Mouse (Mus musculus) cerebellum, adult (tissue): Measurements from ENCODE around the gene Prss32.
A peak's percentile ranks its signal among the peaks of the same experiment; 100 is the strongest.

Source experiments
- ATAC-seq: cut with Nextera tagmentation; 2 replicates; pipeline ENCODE4 v1.9.2; 2017; ENCODE audit warnings: mild to moderate bottlenecking, moderate library complexity, mixed read lengths; ENCODE audit not compliant: insufficient number of reproducible peaks, low FRiP score, low TSS enrichment

Prss32 gene

GRCm38 (mm10) chr17:23843812-23844273, at the start of gene Prss32, which contains the start of gene Prss41:
Prss32 (plus strand) TSS chr17:23843855.
Prss41 (minus strand) TSS chr17:23844172.
- ATAC-seq: no peak

DNA sequence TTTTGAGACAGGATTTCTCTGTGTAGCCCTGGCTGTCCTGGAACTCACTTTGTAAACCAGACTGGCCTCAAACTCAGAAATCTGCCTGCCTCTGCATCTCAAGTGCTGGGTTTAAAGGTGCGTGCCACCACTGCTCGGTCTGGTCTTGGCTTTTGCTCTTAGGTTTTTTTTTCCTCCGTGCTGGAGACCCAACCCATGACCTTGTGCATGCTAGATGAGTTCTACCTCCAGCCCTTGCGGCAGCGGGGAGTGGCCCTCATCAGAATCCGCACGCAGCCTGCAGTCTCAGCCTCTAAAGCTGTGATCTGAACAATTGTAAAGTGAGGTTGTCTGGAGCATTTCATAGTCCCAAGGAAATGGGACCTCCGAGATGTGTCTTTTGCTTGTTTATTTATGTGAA, 48.3 kb upstream of the Prss32 start:
- ATAC-seq: no peak

DNA sequence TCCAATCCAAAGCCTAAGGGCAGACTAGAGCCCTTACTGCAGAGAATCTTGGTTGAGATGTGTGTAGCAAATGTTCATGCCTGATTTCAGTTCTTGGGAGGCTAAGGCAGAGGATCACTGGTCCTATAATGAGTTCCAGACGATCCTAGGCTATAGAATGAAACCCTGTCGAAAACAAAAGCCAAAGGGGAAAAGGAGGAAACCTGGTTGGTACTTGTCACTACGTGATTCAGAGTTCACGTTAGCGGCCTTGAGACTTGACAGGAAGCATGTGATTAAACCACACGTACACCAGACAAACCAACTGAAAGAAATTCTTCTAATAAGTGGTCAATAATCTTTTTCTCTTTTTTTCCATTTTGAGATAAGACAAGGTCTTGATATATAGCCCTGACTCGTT, 46.3 kb upstream of the Prss32 start:
- ATAC-seq: no peak

DNA sequence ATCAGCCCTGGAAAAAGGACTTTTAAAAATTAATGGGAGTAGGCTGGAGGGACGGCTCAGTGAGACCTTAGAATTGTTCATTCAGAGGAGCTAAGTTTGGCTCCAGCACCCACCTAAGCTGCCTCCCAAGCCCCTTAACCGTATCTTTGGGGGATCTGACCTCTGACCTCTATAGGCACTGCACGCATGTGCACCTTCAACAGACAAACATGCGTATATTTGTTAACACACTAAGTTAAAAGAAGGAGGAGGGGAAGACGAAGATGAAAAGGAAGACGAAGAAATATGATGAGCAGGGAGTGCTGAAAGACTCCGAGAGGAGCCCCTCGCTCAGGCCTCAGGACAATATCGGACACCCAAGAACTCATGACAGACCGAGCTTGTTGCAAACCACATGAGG, 42.0 kb upstream of the Prss32 start:
- ATAC-seq: no peak

DNA sequence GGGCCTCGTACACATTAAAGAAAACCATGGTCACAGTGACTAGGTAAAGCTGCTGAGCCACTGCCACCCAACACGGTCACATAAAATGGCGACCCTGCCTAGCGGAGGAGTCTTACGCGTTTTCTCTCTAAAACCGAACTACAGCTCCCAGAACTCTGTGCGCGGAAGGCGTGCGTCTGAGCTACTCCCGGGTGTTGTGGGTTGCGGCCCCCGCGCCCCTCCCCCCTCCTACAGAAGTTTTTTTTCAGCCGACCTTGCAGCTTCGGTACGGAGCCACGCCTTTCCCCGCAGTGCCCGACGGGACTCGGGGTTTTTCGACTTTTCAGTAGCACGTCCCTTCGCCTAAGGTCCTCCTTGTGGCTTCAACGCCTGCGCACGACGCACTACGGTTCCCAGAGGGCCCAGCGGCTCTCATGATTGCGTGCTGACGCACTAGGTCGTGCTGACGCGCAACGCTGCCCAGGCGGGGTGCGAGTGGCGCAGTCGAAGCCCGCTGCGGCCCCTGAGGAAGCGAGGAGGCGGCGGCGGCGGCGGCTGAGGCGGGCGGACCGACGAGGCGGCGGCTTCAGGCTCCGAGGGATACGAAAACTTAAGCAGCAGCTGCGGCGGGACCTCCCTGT, 40.8 kb upstream of the Prss32 start:
- ATAC-seq: peak; percentile 98

DNA sequence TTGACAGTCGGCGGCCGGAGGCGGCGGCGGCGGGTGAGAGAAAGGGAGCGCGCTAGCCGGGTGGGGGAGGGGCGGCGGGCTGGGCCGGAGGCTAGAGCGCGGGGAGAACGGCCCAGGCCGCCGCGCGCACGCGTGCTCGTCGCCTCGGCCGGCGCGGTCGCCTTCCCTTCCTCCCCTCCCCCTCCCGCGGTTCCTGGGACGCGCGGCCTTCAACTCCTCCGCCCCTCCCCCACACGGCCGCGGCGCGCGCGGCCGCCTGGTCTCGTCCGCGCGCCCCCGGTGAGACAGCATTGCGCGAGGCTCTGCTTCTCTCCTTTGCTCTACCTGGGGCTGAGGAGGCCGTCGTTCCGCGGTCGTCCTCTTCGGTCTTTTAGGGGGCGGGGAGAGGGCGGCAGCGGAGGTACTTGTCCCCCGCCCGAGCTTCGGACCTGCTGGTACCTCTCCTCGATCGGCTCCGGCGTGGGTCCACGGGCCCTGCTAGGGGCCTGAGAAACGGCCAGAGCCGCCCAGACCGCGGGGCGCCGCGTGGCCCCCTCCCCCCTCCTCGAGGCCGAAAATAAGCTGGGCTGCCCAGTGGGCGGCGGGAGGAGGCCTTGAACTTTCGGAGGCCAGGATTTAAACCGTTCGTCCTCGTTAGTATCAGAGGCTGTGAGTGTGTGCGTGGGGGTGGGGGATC, 40.2 kb upstream of the Prss32 start:
- 0 out of 2 replicates have a peak, but pooled peaks have one; percentile 4 for ATAC-seq

GRCm38 (mm10) chr17:23804426-23805085, 39.1 kb upstream of the Prss32 start:
- no peak for ATAC-seq

- ATAC-seq: no peak
Observed at GRCm38 (mm10) chr17:23806867-23807266, 36.8 kb upstream of the Prss32 start.

GRCm38 (mm10) chr17:23807918-23808317, 35.7 kb upstream of the Prss32 start:
- ATAC-seq: no peak

- no peak for ATAC-seq
Observed at GRCm38 (mm10) chr17:23815641-23816040, 28.0 kb upstream of the Prss32 start.

DNA sequence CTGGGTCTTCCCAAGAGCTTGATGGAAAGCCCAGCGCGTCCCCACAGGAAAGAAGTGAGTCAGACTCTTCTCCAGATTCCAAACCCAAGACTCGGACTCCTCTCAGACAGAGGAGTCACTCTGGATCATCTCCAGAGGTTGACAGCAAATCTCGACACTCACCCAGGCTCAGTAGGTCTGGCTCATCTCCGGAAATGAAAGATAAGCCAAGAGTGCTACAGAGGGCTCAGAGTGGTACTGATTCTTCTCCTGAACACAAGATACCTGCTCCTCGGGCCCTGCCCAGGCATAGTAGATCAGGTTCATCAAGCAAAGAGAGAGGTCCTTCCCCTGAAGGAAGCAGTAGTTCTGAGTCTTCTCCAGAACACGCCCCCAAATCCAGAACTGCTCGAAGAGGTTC, 25.1 kb upstream of the Prss32 start:
- no peak for ATAC-seq

GRCm38 (mm10) chr17:23819235-23819634, 24.4 kb upstream of the Prss32 start:
- ATAC-seq: no peak

- ATAC-seq: no peak
Observed at GRCm38 (mm10) chr17:23820731-23821130, 22.9 kb upstream of the Prss32 start.

- ATAC-seq: no peak
Observed at GRCm38 (mm10) chr17:23822094-23822493, 21.6 kb upstream of the Prss32 start.

- no peak for ATAC-seq
Observed at GRCm38 (mm10) chr17:23823018-23823417, 20.6 kb upstream of the Prss32 start.

- no peak for ATAC-seq
Observed at GRCm38 (mm10) chr17:23823614-23824013, 20.0 kb upstream of the Prss32 start.

DNA sequence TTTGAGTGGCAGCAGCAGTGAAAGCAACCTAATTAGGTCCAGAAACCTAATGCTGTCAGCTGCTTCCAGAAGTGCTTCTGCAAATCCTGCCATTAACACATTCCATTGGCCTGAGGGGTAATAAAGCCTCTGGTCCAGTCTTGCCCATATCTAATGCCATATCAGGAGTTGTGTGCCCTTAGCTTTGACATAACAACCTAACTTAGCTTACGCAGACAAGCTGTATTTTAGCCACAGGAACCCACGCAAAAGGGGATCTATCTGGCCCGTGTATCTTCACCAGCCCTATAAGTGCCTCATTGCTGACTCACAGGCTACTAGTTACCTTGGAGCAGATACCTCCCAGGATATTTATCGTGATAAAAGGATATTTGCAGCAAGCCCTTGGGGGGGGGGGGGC, 18.1 kb upstream of the Prss32 start:
- no peak for ATAC-seq

GRCm38 (mm10) chr17:23828271-23829001, 15.2 kb upstream of the Prss32 start:
- ATAC-seq: peak; percentile 11; the same call in 1 of the 2 replicates

- ATAC-seq: peak; percentile 86
Observed at GRCm38 (mm10) chr17:23829064-23829619, 14.5 kb upstream of the Prss32 start, which contains the start of gene Elob. Elob (minus strand) TSS chr17:23829136.

GRCm38 (mm10) chr17:23831201-23831600, 12.5 kb upstream of the Prss32 start:
- ATAC-seq: no peak
